Mouse (Mus musculus) small intestine, adult 2 months (tissue): Measurements from ENCODE around the gene Hist1h2bp.

Source experiments
- CTCF ChIP-seq: fragments of 200-500 bp; IDR thresholded peaks from 2 replicates; pipeline ENCODE4 v1.5.1; 2012; ENCODE audit warnings: low read depth, mild to moderate bottlenecking, control low read depth, inconsistent platforms, low read length, moderate library complexity, mixed read lengths; ENCODE audit not compliant: insufficient replicate concordance, insufficient read length; ENCODE audit errors: extremely low read depth
- POLR2A ChIP-seq: fragments of 200-500 bp; IDR thresholded peaks from 2 replicates; pipeline ENCODE4 v1.6.1; 2012; ENCODE audit warnings: low read depth, mild to moderate bottlenecking, control low read depth, inconsistent platforms, low read length, moderate library complexity

- no peak for TF ChIP-seq POLR2A
- no peak for TF ChIP-seq CTCF
Observed at GRCm38 (mm10) chr13:21830344-21830743, 43.1 kb downstream of the Hist1h2bp start.
